Mouse (Mus musculus): ENCODE measurements around the gene Dmbx1. TPM values are rescaled to one million over a fixed set of nuclear protein-coding genes. Genes with fewer than 3 reads are reported as not detected.

The Dmbx1 gene
- total RNA-seq, 2 experiments from 2014 or later = not detected

GRCm38 (mm10) chr4:115940681-115941080 lies 955 bp upstream of the Dmbx1 start:
- DNase-seq (ENCODE audit: low spot score in 2 of 2) = no peak

- DNase-seq (ENCODE audit: low spot score in 2 of 2) = no peak
Measured at GRCm38 (mm10) chr4:115938276-115939160, 1.2 kb downstream of the Dmbx1 start.

- DNase-seq (ENCODE audit: low spot score in 2 of 2) = no peak
Measured at GRCm38 (mm10) chr4:115937061-115937976, 2.4 kb downstream of the Dmbx1 start.

- DNase-seq (ENCODE audit: low spot score in 2 of 2) = no peak
Measured at GRCm38 (mm10) chr4:115936646-115937045, 3.1 kb downstream of the Dmbx1 start.

GRCm38 (mm10) chr4:115935835-115936581 lies 3.7 kb downstream of the Dmbx1 start:
- no peak for DNase-seq (ENCODE audit: low spot score in 2 of 2)

GRCm38 (mm10) chr4:115931556-115932088 lies 8.1 kb downstream of the Dmbx1 start:
- DNase-seq (ENCODE audit: low spot score in 2 of 2) = no peak

- DNase-seq (ENCODE audit: low spot score in 2 of 2) = no peak
Measured at GRCm38 (mm10) chr4:115927637-115928036, 12.1 kb downstream of the Dmbx1 start.

GRCm38 (mm10) chr4:115923262-115923880 lies 16.4 kb downstream of the Dmbx1 start:
- DNase-seq (ENCODE audit: low spot score in 2 of 2) = no peak

- DNase-seq (ENCODE audit: low spot score in 2 of 2) = no peak
Measured at GRCm38 (mm10) chr4:115922688-115923087, 17.0 kb downstream of the Dmbx1 start.

- no peak for DNase-seq (ENCODE audit: low spot score in 2 of 2)
Measured at GRCm38 (mm10) chr4:115919911-115920310, 19.8 kb downstream of the Dmbx1 start.

GRCm38 (mm10) chr4:115911586-115911985 lies 28.1 kb downstream of the Dmbx1 start:
- DNase-seq (ENCODE audit: low spot score in 2 of 2) = no peak

- DNase-seq (ENCODE audit: low spot score in 2 of 2) = no peak
Measured at GRCm38 (mm10) chr4:115908641-115909040, 31.1 kb downstream of the Dmbx1 start.

- no peak for DNase-seq (ENCODE audit: low spot score in 2 of 2)
Measured at GRCm38 (mm10) chr4:115907994-115908393, 31.7 kb downstream of the Dmbx1 start.

GRCm38 (mm10) chr4:115906791-115907190 lies 32.9 kb downstream of the Dmbx1 start:
- DNase-seq (ENCODE audit: low spot score in 2 of 2) = no peak

- DNase-seq (ENCODE audit: low spot score in 2 of 2) = no peak
Measured at GRCm38 (mm10) chr4:115905701-115906100, 34.0 kb downstream of the Dmbx1 start.

- no peak for DNase-seq (ENCODE audit: low spot score in 2 of 2)
Measured at GRCm38 (mm10) chr4:115904375-115904774, 35.4 kb downstream of the Dmbx1 start.

- peak; percentile 63 to 90 for DNase-seq (ENCODE audit: low spot score in 2 of 2)
Measured at GRCm38 (mm10) chr4:115902816-115903215, 36.9 kb downstream of the Dmbx1 start.

- no peak for DNase-seq (ENCODE audit: low spot score in 2 of 2)
Measured at GRCm38 (mm10) chr4:115897901-115898631, 41.7 kb downstream of the Dmbx1 start.

- DNase-seq (ENCODE audit: low spot score in 2 of 2) = no peak
Measured at GRCm38 (mm10) chr4:115894281-115894680, 45.4 kb downstream of the Dmbx1 start.

GRCm38 (mm10) chr4:115890553-115890952 lies 49.2 kb downstream of the Dmbx1 start, which contains the start of gene 6430628N08Rik:
Gene 6430628N08Rik (plus strand): TSS chr4:115890665.
- no peak for DNase-seq (ENCODE audit: low spot score in 2 of 2)
